Mouse (Mus musculus) CH12.LX (cell line): ENCODE results near the gene Pbx3.

Source experiments
- CTCF ChIP-seq, 2 experiments: IDR thresholded peaks in 1 of 2; conservative IDR thresholded peaks in 1 of 2; 2 replicates each; pipeline ENCODE4 v1.5.1; 2011 to 2012; ENCODE audit warnings: low read depth in 2 of 2, low read length in 2 of 2, improper control_type of control experiment in 1 of 2, inconsistent platforms in 1 of 2, mild to moderate bottlenecking in 1 of 2, moderate library complexity in 1 of 2
- EP300 ChIP-seq: IDR thresholded peaks from 2 replicates; pipeline ENCODE4 v1.6.1; 2011; ENCODE audit warnings: low read length, improper control_type of control experiment
- MEF2A ChIP-seq: IDR thresholded peaks from 2 replicates; pipeline ENCODE4 v1.6.1; 2014; ENCODE audit warnings: low read depth, mild to moderate bottlenecking, inconsistent platforms, low read length, improper control_type of control experiment, borderline replicate concordance
- NELFE ChIP-seq: IDR thresholded peaks from 2 replicates; pipeline ENCODE4 v1.6.1; 2011; ENCODE audit warnings: low read depth, low read length, improper control_type of control experiment
- POLR2A ChIP-seq: IDR thresholded peaks from 2 replicates; pipeline ENCODE4 v1.6.1; 2011; ENCODE audit warnings: low read depth, mild to moderate bottlenecking, improper control_type of control experiment, low read length
- POLR2AphosphoS2 ChIP-seq: IDR thresholded peaks from 2 replicates; pipeline ENCODE4 v1.6.1; 2011; ENCODE audit warnings: low read depth, low read length, improper control_type of control experiment
- TBP ChIP-seq: conservative IDR thresholded peaks from 2 replicates; pipeline ENCODE4 v1.6.1; 2011; ENCODE audit warnings: low read depth, low read length, improper control_type of control experiment
- UBTF ChIP-seq: IDR thresholded peaks from 2 replicates; pipeline ENCODE4 v1.6.1; 2012; ENCODE audit warnings: low read depth, mild to moderate bottlenecking, inconsistent platforms, low read length, improper control_type of control experiment, moderate library complexity
- ZC3H11A ChIP-seq: IDR thresholded peaks from 2 replicates; pipeline ENCODE4 v1.6.1; 2012; ENCODE audit warnings: low read depth, mild to moderate bottlenecking, inconsistent platforms, low read length, improper control_type of control experiment
- ZMIZ1 ChIP-seq: IDR thresholded peaks from 2 replicates; pipeline ENCODE4 v1.6.1; 2012; ENCODE audit warnings: low read depth, mild to moderate bottlenecking, inconsistent platforms, low read length, improper control_type of control experiment
- ZNF384 ChIP-seq: IDR thresholded peaks from 2 replicates; pipeline ENCODE4 v1.6.1; 2012; ENCODE audit warnings: low read depth, low read length, improper control_type of control experiment, inconsistent platforms

DNA sequence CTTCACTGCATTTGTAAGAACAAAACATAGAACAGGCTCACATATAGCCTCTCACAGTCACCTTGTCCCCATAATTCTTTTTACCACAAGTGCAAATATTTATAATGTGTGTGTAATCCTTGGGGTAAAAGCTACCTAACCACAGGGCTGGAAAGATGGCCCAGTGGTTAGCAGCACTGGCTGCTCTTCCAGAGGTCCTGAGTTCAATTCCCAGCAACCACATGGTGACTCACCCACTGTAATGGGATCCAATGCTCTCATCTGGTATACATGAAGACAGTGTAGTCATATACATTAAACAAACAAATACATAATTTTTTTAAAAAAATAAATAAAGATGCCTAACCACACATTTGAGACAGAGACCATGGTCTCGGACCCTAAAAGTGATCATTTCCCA, 240.2 kb downstream of the Pbx3 start:
- no peak for TF ChIP-seq NELFE
- TF ChIP-seq POLR2AphosphoS2 = no peak
- TF ChIP-seq CTCF (conservative IDR thresholded peaks at IDR 0.05 in 1 of 2, IDR thresholded peaks at IDR 0.05 in 1 of 2; ENCODE audit: low read depth in 2 of 2, low read length in 2 of 2) = no peak
- TF ChIP-seq ZMIZ1 = no peak
- TF ChIP-seq MEF2A = no peak
- TF ChIP-seq TBP = no peak
- no peak for TF ChIP-seq POLR2A
- TF ChIP-seq ZNF384 = no peak
- TF ChIP-seq UBTF = no peak
- TF ChIP-seq EP300 = no peak
- TF ChIP-seq ZC3H11A = no peak
